Mouse (Mus musculus) kidney, adult 2 months (tissue): Measurements from ENCODE around the gene Dpp9.

Source experiments
- CTCF ChIP-seq: fragments of 200-500 bp; conservative IDR thresholded peaks from 2 replicates; pipeline ENCODE4 v1.5.1; 2011; ENCODE audit warnings: low read depth, mild to moderate bottlenecking, control low read depth, low read length, moderate library complexity, mixed read lengths; ENCODE audit not compliant: insufficient read depth, insufficient read length
- POLR2A ChIP-seq: fragments of 200-500 bp; IDR thresholded peaks from one replicate; pipeline ENCODE4 v1.6.1; 2011; ENCODE audit warnings: low read depth, low read length, control low read depth

DNA sequence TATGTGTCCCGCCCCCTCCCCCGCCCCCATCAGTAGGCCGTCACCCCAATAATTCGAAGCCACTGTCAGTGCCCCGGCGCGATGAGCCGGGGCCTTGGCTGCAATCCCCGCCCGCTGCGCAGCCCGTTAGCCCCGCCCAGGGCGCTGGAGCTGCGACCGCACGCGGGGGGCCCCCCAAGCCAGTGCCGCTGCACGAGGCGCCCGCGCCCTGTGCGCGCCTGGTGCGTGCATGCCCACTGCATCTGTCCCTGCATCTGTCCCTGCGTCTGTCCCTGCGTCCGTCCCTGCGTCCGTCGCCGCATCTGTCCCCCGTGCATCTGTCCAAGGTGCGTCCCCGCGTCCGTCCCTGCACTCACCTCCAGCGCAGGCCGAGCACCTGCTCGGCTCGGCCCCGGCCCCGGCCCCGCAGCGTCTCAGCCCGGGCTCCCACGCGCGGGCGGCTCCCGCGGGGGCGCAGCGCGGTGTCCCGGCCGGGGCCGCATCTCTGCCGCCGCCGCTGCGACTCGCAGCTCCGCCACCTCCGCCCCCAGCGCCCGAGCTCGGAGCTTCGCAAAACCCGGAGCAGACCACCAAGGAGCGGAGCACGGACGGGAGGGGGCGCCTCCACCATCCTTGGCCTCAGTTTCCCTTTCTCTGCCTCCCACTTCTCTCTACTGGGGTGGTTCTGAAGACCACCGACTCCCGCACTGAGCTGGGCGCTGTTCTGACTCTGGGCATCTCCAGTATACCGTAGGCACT lies 78.7 kb downstream of the Dpp9 start, which contains the start of gene Sema6b:
- TF ChIP-seq POLR2A (no peak), CTCF (no peak)
